Mouse (Mus musculus) lung, embryonic 16.5 days (tissue): ENCODE measurements around the gene Lbr. TPM values are rescaled to one million over a fixed set of nuclear protein-coding genes. Genes with fewer than 3 reads are reported as not detected.
"Not testable (repeated sequence)": the region's sequence is repeated elsewhere in the genome, so short reads cannot be mapped to it uniquely, and the experiment has no call there.

ENCODE experiments used
- ATAC-seq: fragments of 200-750 bp; cut with Nextera tagmentation; 2 replicates; pipeline ENCODE4 v1.8.0; 2017; ENCODE audit warnings: low read depth, mild to moderate bottlenecking, moderate library complexity
- H3K27ac ChIP-seq: fragments of 300-500 bp; sonication (generic); 2 replicates; pipeline ENCODE4 v1.5.1; 2014; ENCODE audit warnings: mild to moderate bottlenecking, control low read depth, low read length
- H3K27me3 ChIP-seq: fragments of 300-500 bp; sonication (generic); 2 replicates; pipeline ENCODE4 v1.6.1; 2014; ENCODE audit warnings: low read depth, low read length, mixed read lengths; ENCODE audit not compliant: control insufficient read depth, insufficient read depth
- H3K36me3 ChIP-seq: fragments of 300-500 bp; sonication (generic); 2 replicates; pipeline ENCODE4 v1.6.1; 2014; ENCODE audit warnings: low read length; ENCODE audit not compliant: control insufficient read depth, insufficient read depth
- H3K4me1 ChIP-seq: fragments of 300-500 bp; sonication (generic); replicated peaks from 2 replicates; pipeline ENCODE4 v1.6.1; 2014; ENCODE audit warnings: low read length, mixed read lengths; ENCODE audit not compliant: control insufficient read depth, insufficient read depth
- H3K4me2 ChIP-seq: fragments of 300-500 bp; sonication (generic); 2 replicates; pipeline ENCODE4 v1.6.1; 2014; ENCODE audit warnings: low read depth, low read length, control low read depth
- H3K4me3 ChIP-seq: fragments of 300-500 bp; sonication (generic); 2 replicates; pipeline ENCODE4 v1.5.1; 2014; ENCODE audit warnings: mild to moderate bottlenecking, low read length, control low read depth
- H3K9ac ChIP-seq: fragments of 300-500 bp; sonication (generic); 2 replicates; pipeline ENCODE4 v1.6.1; 2014; ENCODE audit warnings: low read length, control low read depth
- H3K9me3 ChIP-seq: fragments of 300-500 bp; sonication (generic); 2 replicates; pipeline ENCODE4 v1.6.1; 2016; ENCODE audit warnings: low read length; ENCODE audit not compliant: control insufficient read depth
- WGBS: fragments of 180-500 bp; shearing (Covaris S2); extraction: QIAGEN DNeasy Blood & Tissue Kit; methylation state at CpG from one replicate; pipeline ENCODE4 v1.1.7; 2014; 5-methylcytosine and 5-hydroxymethylcytosine counted together
- polyA plus RNA-seq: library from polyadenylated mRNA; unstranded; fragments of >200 nt; fragmentation: Nextera tagmentation; extraction: Ambion mirVana; gene quantifications from 2 replicates; pipeline ENCODE4 v1.2.1, GENCODE M21; 2015

Gene Lbr
- polyA plus RNA-seq, 1 experiment from 2014 or later = 139 TPM

GRCm38 (mm10) chr1:181811481-181812223 is 31.2 kb downstream of the Lbr start:
- H3K27me3 ChIP-seq = no peaks in the 10 kb centered on the region
- ATAC-seq = no peak
- H3K9ac ChIP-seq = no peak overlapping the region
- H3K4me1 ChIP-seq = no peaks in the 10 kb centered on the region
- WGBS = 85% methylated on average over 18 of the region's 18 CpGs
- no peak overlapping the region for H3K4me3 ChIP-seq
- H3K27ac ChIP-seq = no peak overlapping the region
- H3K4me2 ChIP-seq = no peak overlapping the region
- no peaks in the 10 kb centered on the region for H3K9me3 ChIP-seq
- H3K36me3 ChIP-seq = peaks cover 17% of the 10 kb centered on the region

GRCm38 (mm10) chr1:181800667-181801066 is 42.2 kb downstream of the Lbr start:
- 60% methylated on average over 4 of the region's 4 CpGs for WGBS

GRCm38 (mm10) chr1:181799911-181800310 is 42.9 kb downstream of the Lbr start:
- Histone ChIP-seq H3K4me1 (no peaks in the 10 kb centered on the region; the same call in 1 of the 2 replicates), H3K4me2 (no peak overlapping the region), H3K4me3 (no peak overlapping the region), H3K27me3 (no peaks in the 10 kb centered on the region), H3K27ac (no peak overlapping the region), H3K9me3 (no peaks in the 10 kb centered on the region), H3K36me3 (no peaks in the 10 kb centered on the region), H3K9ac (no peak overlapping the region)
- ATAC-seq = no peak
- WGBS = 79% methylated on average over 3 of the region's 3 CpGs

More at GRCm38 (mm10) chr1:181800667-181801066, 42.2 kb downstream of the Lbr start:
- H3K27ac ChIP-seq = no peak overlapping the region
- no peaks in the 10 kb centered on the region for H3K9me3 ChIP-seq
- no peak overlapping the region for H3K9ac ChIP-seq
- H3K27me3 ChIP-seq = no peaks in the 10 kb centered on the region
- H3K4me1 ChIP-seq = no peaks in the 10 kb centered on the region; the same call in 1 of the 2 replicates
- no peaks in the 10 kb centered on the region for H3K36me3 ChIP-seq
- peak; percentile 79 for ATAC-seq
- no peak overlapping the region for H3K4me2 ChIP-seq
- H3K4me3 ChIP-seq = no peak overlapping the region

- Histone ChIP-seq H3K4me1 (peaks cover 12% of the 10 kb centered on the region), H3K27me3 (no peaks in the 10 kb centered on the region), H3K4me3 (no peak overlapping the region), H3K36me3 (no peaks in the 10 kb centered on the region), H3K4me2 (no peak overlapping the region), H3K9me3 (no peaks in the 10 kb centered on the region), H3K27ac (peak overlapping the region; percentile 81), H3K9ac (no peak overlapping the region)
- peak; percentile 96 for ATAC-seq
- WGBS = 13% methylated on average over 2 of the region's 2 CpGs
Observed at GRCm38 (mm10) chr1:181793541-181793940, 49.3 kb downstream of the Lbr start.

GRCm38 (mm10) chr1:181789952-181790351 is 52.9 kb downstream of the Lbr start:
- Histone ChIP-seq H3K27me3 (no peaks in the 10 kb centered on the region), H3K4me2 (no peak overlapping the region), H3K36me3 (no peaks in the 10 kb centered on the region), H3K9me3 (0 out of 2 replicates have a peak, but pooled peaks cover 3% of the 10 kb centered on the region), H3K4me3 (no peak overlapping the region), H3K4me1 (peaks cover 12% of the 10 kb centered on the region), H3K9ac (no peak overlapping the region), H3K27ac (0 out of 2 replicates have a peak overlapping the region, but pooled peaks have one; percentile 12)
- 22% methylated on average over 6 of the region's 6 CpGs for WGBS
- ATAC-seq = no peak

GRCm38 (mm10) chr1:181782600-181782999 is 60.2 kb downstream of the Lbr start:
- not testable (repeated sequence) for H3K27ac ChIP-seq, H3K4me1 ChIP-seq, H3K9me3 ChIP-seq, H3K4me3 ChIP-seq, H3K9ac ChIP-seq, ATAC-seq, H3K4me2 ChIP-seq, H3K27me3 ChIP-seq, H3K36me3 ChIP-seq
- WGBS = 92% methylated on average over 11 of the region's 11 CpGs

GRCm38 (mm10) chr1:181776541-181776940 is 66.3 kb downstream of the Lbr start:
- no peaks in the 10 kb centered on the region for H3K27me3 ChIP-seq
- no peaks in the 10 kb centered on the region for H3K9me3 ChIP-seq
- H3K4me3 ChIP-seq = no peak overlapping the region
- H3K9ac ChIP-seq = no peak overlapping the region
- no peaks in the 10 kb centered on the region for H3K36me3 ChIP-seq
- no peaks in the 10 kb centered on the region for H3K4me1 ChIP-seq
- 58% methylated on average over 1 of the region's 1 CpGs for WGBS
- H3K27ac ChIP-seq = no peak overlapping the region
- H3K4me2 ChIP-seq = no peak overlapping the region
- ATAC-seq = no peak

- Histone ChIP-seq H3K4me1 (no peaks in the 10 kb centered on the region), H3K9me3 (no peaks in the 10 kb centered on the region), H3K4me3 (no peak overlapping the region), H3K27ac (no peak overlapping the region), H3K9ac (no peak overlapping the region), H3K36me3 (no peaks in the 10 kb centered on the region), H3K4me2 (no peak overlapping the region), H3K27me3 (no peaks in the 10 kb centered on the region)
- 93% methylated on average over 3 of the region's 3 CpGs for WGBS
- no peak for ATAC-seq
Observed at GRCm38 (mm10) chr1:181771871-181772270, 71.0 kb downstream of the Lbr start.

- no peaks in the 10 kb centered on the region for H3K27me3 ChIP-seq
- H3K27ac ChIP-seq = no peak overlapping the region
- H3K4me2 ChIP-seq = no peak overlapping the region
- H3K36me3 ChIP-seq = no peaks in the 10 kb centered on the region
- H3K4me3 ChIP-seq = no peak overlapping the region
- no peak overlapping the region for H3K9ac ChIP-seq
- 55% methylated on average over 14 of the region's 14 CpGs for WGBS
- H3K4me1 ChIP-seq = no peaks in the 10 kb centered on the region
- ATAC-seq = no peak
- H3K9me3 ChIP-seq = no peaks in the 10 kb centered on the region
Observed at GRCm38 (mm10) chr1:181769392-181769791, 73.5 kb downstream of the Lbr start.
